ENCODE assay signal across 7 mouse cellular contexts in genomic region chr1:36579974-36580383, GRCm38 (mm10). TPM values are rescaled to one million over a fixed set of nuclear protein-coding genes. Genes with fewer than 3 reads are reported as not detected.
DNase-seq lines count a peak whose midpoint lies in the region; ATAC-seq and TF ChIP-seq lines count a peak whose summit lies in the region.

No protein-coding gene starts in this region.

- no peaks in the 10 kb centered on the region for H3K9me3 ChIP-seq in lung, embryonic 14.5 days (ENCODE audit: low read depth, low read length)
- H3K9me3 ChIP-seq in forebrain, embryonic 11.5 days (ENCODE audit: control insufficient read depth, low read length), result no peaks in the 10 kb centered on the region
- H3K9me3 ChIP-seq in limb, embryonic 13.5 days, result no peaks in the 10 kb centered on the region

- DNase-seq in lung, embryonic 14.5 days, result no peak
- no peak for DNase-seq in lung, postnatal 10 days
- no peak for DNase-seq in forebrain, embryonic 11.5 days (ENCODE audit: low spot score)
- peak; percentile 70 to 73 for DNase-seq in thymus, adult 18-20 months
- DNase-seq in spleen, adult 18-20 months, result no peak
- DNase-seq in ovary, postnatal 36 days (ENCODE audit: low spot score), result no peak

- H3K27ac ChIP-seq in lung, embryonic 14.5 days (ENCODE audit: low read depth), result peak overlapping the region; percentile 94
- peak overlapping the region; percentile 74 for H3K27ac ChIP-seq in forebrain, embryonic 11.5 days (ENCODE audit: low read depth, low read length)
- peak overlapping the region; percentile 89 for H3K27ac ChIP-seq in limb, embryonic 13.5 days

- TF ChIP-seq CTCF in lung, embryonic 14.5 days (IDR thresholded peaks at IDR 0.05; ENCODE audit: low read depth), result no peak

- peak overlapping the region; percentile 40 for H3K9ac ChIP-seq in lung, embryonic 14.5 days
- H3K9ac ChIP-seq in forebrain, embryonic 11.5 days (ENCODE audit: low read length), result peak overlapping the region; percentile 49
- H3K9ac ChIP-seq in limb, embryonic 13.5 days, result peak overlapping the region; percentile 35; the same call in 1 of the 2 replicates

- peak overlapping the region; percentile 57 for H3K4me2 ChIP-seq in lung, embryonic 14.5 days
- H3K4me2 ChIP-seq in forebrain, embryonic 11.5 days (ENCODE audit: low read depth, low read length, severe bottlenecking), result peak overlapping the region; percentile 39; the same call in 1 of the 2 replicates
- H3K4me2 ChIP-seq in limb, embryonic 13.5 days (replicated peaks), result peak overlapping the region; percentile 58

- no peaks in the 10 kb centered on the region for H3K27me3 ChIP-seq in lung, embryonic 14.5 days (ENCODE audit: insufficient read depth, low read length)
- peaks cover 5% of the 10 kb centered on the region; the same call in 1 of the 2 replicates for H3K27me3 ChIP-seq in forebrain, embryonic 11.5 days (ENCODE audit: control insufficient read depth, insufficient read depth, low read length)
- H3K27me3 ChIP-seq in limb, embryonic 13.5 days, result no peaks in the 10 kb centered on the region

- no peaks in the 10 kb centered on the region for H3K36me3 ChIP-seq in lung, embryonic 14.5 days (ENCODE audit: insufficient read depth)
- no peaks in the 10 kb centered on the region for H3K36me3 ChIP-seq in forebrain, embryonic 11.5 days (ENCODE audit: control insufficient read depth, insufficient read depth, low read length)
- H3K36me3 ChIP-seq in limb, embryonic 13.5 days, result no peaks in the 10 kb centered on the region

- peak overlapping the region; percentile 17; the same call in 1 of the 2 replicates for H3K4me3 ChIP-seq in lung, embryonic 14.5 days (ENCODE audit: low read depth, low read length)
- peak overlapping the region; percentile 5; the same call in 1 of the 2 replicates for H3K4me3 ChIP-seq in forebrain, embryonic 11.5 days (ENCODE audit: low read depth, low read length)
- peak overlapping the region; percentile 23 for H3K4me3 ChIP-seq in limb, embryonic 13.5 days

- 23% methylated on average over 6 of the region's 6 CpGs for WGBS in lung, embryonic 14.5 days
- WGBS in forebrain, embryonic 11.5 days, result 18% methylated on average over 6 of the region's 6 CpGs
- WGBS in limb, embryonic 13.5 days, result 14% methylated on average over 6 of the region's 6 CpGs

- ATAC-seq in lung, embryonic 14.5 days (ENCODE audit: insufficient read depth), result peak; percentile 60
- peak; percentile 49 for ATAC-seq in forebrain, embryonic 11.5 days (replicated peaks; ENCODE audit: low FRiP score)
- peak; percentile 81 for ATAC-seq in limb, embryonic 13.5 days (ENCODE audit: low FRiP score, low read depth)

- peaks cover 15% of the 10 kb centered on the region for H3K4me1 ChIP-seq in lung, embryonic 14.5 days (ENCODE audit: insufficient read depth)
- H3K4me1 ChIP-seq in forebrain, embryonic 11.5 days (replicated peaks; ENCODE audit: control insufficient read depth, insufficient read depth, low read length), result peaks cover 10% of the 10 kb centered on the region
- H3K4me1 ChIP-seq in limb, embryonic 13.5 days, result peaks cover 59% of the 10 kb centered on the region

RNA-seq across cellular contexts. Expression of gene Sema4c, which starts 21.8 kb away (rescaled TPM):
- 2.2 and 2.7 TPM in 2 replicates for polyA plus RNA-seq in lung, embryonic 14.5 days (2014; fragmentation: Nextera tagmentation; extraction: Ambion mirVana)
- polyA plus RNA-seq in forebrain, embryonic 11.5 days (2014; fragmentation: Nextera tagmentation; extraction: Ambion mirVana), result 2.9 and 3.3 TPM in 2 replicates
- 21.8 and 22.7 TPM in 2 replicates for polyA plus RNA-seq in limb, embryonic 13.5 days (2015; fragmentation: Nextera tagmentation; extraction: Ambion mirVana)

RNA-seq across cellular contexts. Expression of gene Ankrd39, which starts 32.7 kb away (rescaled TPM):
- polyA plus RNA-seq in lung, embryonic 14.5 days (2014; fragmentation: Nextera tagmentation; extraction: Ambion mirVana), result 18.9 and 19.9 TPM in 2 replicates
- 18.7 and 20.8 TPM in 2 replicates for polyA plus RNA-seq in forebrain, embryonic 11.5 days (2014; fragmentation: Nextera tagmentation; extraction: Ambion mirVana)
- 27.7 and 28.0 TPM in 2 replicates for polyA plus RNA-seq in limb, embryonic 13.5 days (2015; fragmentation: Nextera tagmentation; extraction: Ambion mirVana)

RNA-seq across cellular contexts. Expression of gene Gm42417, which starts 40.8 kb away (rescaled TPM):
- polyA plus RNA-seq in lung, embryonic 14.5 days (2014; fragmentation: Nextera tagmentation; extraction: Ambion mirVana), result not detected in 2 replicates
- not detected in 2 replicates for polyA plus RNA-seq in forebrain, embryonic 11.5 days (2014; fragmentation: Nextera tagmentation; extraction: Ambion mirVana)
- polyA plus RNA-seq in limb, embryonic 13.5 days (2015; fragmentation: Nextera tagmentation; extraction: Ambion mirVana), result 0.33 and 0.92 TPM in 2 replicates

RNA-seq across cellular contexts. Expression of gene Ankrd23, which starts 43.3 kb away (rescaled TPM):
- polyA plus RNA-seq in lung, embryonic 14.5 days (2014; fragmentation: Nextera tagmentation; extraction: Ambion mirVana), result 11.6 and 11.7 TPM in 2 replicates
- 14.1 and 16.5 TPM in 2 replicates for polyA plus RNA-seq in forebrain, embryonic 11.5 days (2014; fragmentation: Nextera tagmentation; extraction: Ambion mirVana)
- polyA plus RNA-seq in limb, embryonic 13.5 days (2015; fragmentation: Nextera tagmentation; extraction: Ambion mirVana), result 20.1 and 20.8 TPM in 2 replicates

Comparison
In these comparisons a context has a peak if more than half of its experiments do, and no peak if none do; other contexts are left out.
1. DNase-seq: peak in thymus, adult 18-20 months (2 of 2); none in lung, embryonic 14.5 days (single experiment), lung, postnatal 10 days (single experiment), forebrain, embryonic 11.5 days (single experiment), spleen, adult 18-20 months (0 of 2) and ovary, postnatal 36 days (single experiment).
2. Peak in every context shown above with its lines, with median percentiles within 50 percentile points of each other: ATAC-seq, H3K27ac ChIP-seq, H3K4me2 ChIP-seq, H3K4me3 ChIP-seq and H3K9ac ChIP-seq.